Mouse (Mus musculus) thymus, adult 2 months (tissue): ENCODE results near the gene Olfr287.

Experiments
- CTCF ChIP-seq: fragments of 200-500 bp; IDR thresholded peaks from 2 replicates; pipeline ENCODE4 v1.5.1; 2012; ENCODE audit warnings: mild to moderate bottlenecking, control low read depth, low read length, moderate library complexity, borderline replicate concordance; ENCODE audit not compliant: control insufficient read depth, poor library complexity, insufficient read depth; ENCODE audit errors: extremely low read depth
- POLR2A ChIP-seq: fragments of 200-500 bp; IDR thresholded peaks from 2 replicates; pipeline ENCODE4 v1.6.1; 2012; ENCODE audit warnings: mild to moderate bottlenecking, low read length, control low read depth, moderate library complexity; ENCODE audit not compliant: control insufficient read depth, poor library complexity, insufficient read depth; ENCODE audit errors: extremely low read depth

- TF ChIP-seq CTCF: no peak
- TF ChIP-seq POLR2A: no peak
Observed at GRCm38 (mm10) chr15:98222377-98222776, 1.5 kb upstream of the Olfr287 start.
